Mouse (Mus musculus): ENCODE measurements around the gene Rab6b. TPM values are rescaled to one million over a fixed set of nuclear protein-coding genes. Genes with fewer than 3 reads are reported as not detected.

Gene Rab6b
- total and polyA plus RNA-seq, 2 experiments: 0.02 to 0.37 TPM

DNA sequence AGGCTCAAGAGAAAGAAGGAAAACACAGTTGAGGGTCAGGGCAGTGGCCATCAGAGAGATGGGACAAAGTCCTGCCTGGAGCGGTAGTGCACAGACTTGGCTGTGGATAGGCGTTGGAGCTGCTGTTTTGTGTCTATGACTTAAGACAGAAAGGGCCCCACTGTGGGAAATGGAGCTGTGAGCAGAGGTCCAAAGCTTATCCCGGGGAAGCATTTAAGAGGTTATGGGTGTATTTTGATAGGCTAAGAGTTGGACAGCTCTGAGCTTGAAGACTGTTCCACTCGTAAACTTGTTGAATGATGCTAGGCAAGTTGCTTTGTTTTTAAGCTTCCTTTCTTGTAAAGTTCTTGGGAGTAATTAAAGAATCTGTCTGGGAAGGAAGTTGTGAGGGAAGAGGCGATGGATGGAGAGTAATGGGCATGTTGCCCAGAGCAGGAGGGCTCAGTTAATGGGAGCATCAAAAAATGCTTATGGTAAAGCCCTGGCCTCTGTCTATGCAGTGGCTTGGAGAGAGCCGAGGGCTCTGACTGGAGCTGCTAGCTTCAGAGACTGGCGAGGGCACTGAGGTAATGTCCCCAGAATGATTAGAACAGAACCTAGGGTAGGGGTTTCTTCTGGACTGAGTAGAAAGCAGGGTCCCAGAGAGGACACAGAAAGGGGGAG, 39.9 kb upstream of the Rab6b start:
- WGBS: 77% methylated on average over 7 of the region's 7 CpGs
- Histone ChIP-seq H3K27ac (replicated peaks; ENCODE audit: insufficient read depth, low read depth, low read length) (no peak overlapping the region), H3K79me2 (ENCODE audit: control insufficient read depth, insufficient read depth, low read length) (no peaks in the 10 kb centered on the region), H3K4me3 (ENCODE audit: insufficient read depth, low read depth, low read length) (no peak overlapping the region), H3K36me3 (ENCODE audit: control insufficient read depth, insufficient read depth, low read length) (peaks cover 8% of the 10 kb centered on the region; the same call in 1 of the 2 replicates), H3K4me1 (ENCODE audit: control insufficient read depth, insufficient read depth, low read length) (no peaks in the 10 kb centered on the region), H3K27me3 (ENCODE audit: control insufficient read depth, insufficient read depth, low read length) (no peaks in the 10 kb centered on the region), H3K9ac (ENCODE audit: low read depth, low read length) (no peak overlapping the region)
- DNase-seq (ENCODE audit: extremely low read depth, low read depth, low spot score): no peak
- TF ChIP-seq POLR2A (IDR thresholded peaks at IDR 0.05; ENCODE audit: extremely low read depth, insufficient read depth, low read length): no peak
- TF ChIP-seq CTCF (IDR thresholded peaks at IDR 0.05; ENCODE audit: low read depth, low read length): no peak

DNA sequence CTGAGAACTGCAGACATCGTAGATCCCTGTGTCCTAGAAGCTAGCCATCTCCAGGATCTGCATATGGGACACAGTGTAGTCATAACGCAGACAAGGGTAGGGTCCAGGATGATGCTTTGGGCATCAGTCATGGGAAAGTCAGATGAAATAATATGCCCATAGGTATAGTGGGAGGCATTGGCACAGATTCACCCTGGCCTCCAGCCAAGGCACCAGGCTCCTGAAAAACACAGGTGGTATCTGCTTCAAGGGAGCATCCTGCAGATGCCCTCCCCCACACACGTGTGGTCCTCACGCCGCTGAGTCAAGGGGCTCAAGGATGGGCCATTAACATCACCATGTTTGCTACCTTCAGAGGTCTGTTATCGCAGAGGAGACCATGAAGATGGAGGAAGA, 39.4 kb upstream of the Rab6b start:
- peaks cover 8% of the 10 kb centered on the region; the same call in 1 of the 2 replicates for H3K36me3 ChIP-seq (ENCODE audit: control insufficient read depth, insufficient read depth, low read length)
- H3K27me3 ChIP-seq (ENCODE audit: control insufficient read depth, insufficient read depth, low read length): no peaks in the 10 kb centered on the region
- no peak overlapping the region for H3K4me3 ChIP-seq (ENCODE audit: insufficient read depth, low read depth, low read length)
- no peaks in the 10 kb centered on the region for H3K79me2 ChIP-seq (ENCODE audit: control insufficient read depth, insufficient read depth, low read length)
- H3K4me1 ChIP-seq (ENCODE audit: control insufficient read depth, insufficient read depth, low read length): no peaks in the 10 kb centered on the region
- DNase-seq (ENCODE audit: extremely low read depth, low read depth, low spot score): no peak
- TF ChIP-seq CTCF (IDR thresholded peaks at IDR 0.05; ENCODE audit: low read depth, low read length) (no peak), POLR2A (IDR thresholded peaks at IDR 0.05; ENCODE audit: extremely low read depth, insufficient read depth, low read length) (no peak)
- no peak overlapping the region for H3K9ac ChIP-seq (ENCODE audit: low read depth, low read length)
- H3K27ac ChIP-seq (replicated peaks; ENCODE audit: insufficient read depth, low read depth, low read length): no peak overlapping the region
- 90% methylated on average over 6 of the region's 6 CpGs for WGBS

DNA sequence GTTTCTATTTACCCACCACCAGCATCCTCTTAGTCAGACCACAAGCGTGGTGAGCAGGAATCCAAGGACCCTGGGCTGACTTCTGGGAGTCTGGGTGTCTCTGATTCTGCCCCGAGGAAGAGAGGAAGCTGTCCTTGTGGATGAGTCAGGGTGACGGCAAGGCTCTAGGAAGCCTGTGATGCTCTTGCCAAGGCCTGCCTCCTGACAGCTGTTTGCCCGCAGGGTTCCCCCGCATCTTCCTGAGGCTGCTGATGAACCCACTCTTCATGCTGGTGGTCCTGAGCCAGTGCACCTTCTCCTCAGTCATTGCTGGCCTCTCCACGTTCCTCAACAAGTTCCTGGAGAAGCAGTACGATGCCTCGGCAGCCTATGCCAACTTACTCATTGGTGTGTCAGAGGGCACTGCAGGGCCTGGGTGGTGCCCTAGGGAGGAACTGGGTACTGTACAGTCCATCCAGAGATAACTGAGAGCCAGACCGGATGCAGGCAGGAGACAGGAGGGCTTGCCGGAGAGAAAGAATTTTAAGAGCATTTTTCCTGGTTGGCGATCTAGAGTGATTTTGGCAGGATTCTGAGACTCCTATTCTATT, 38.6 kb upstream of the Rab6b start:
- H3K79me2 ChIP-seq (ENCODE audit: control insufficient read depth, insufficient read depth, low read length): no peaks in the 10 kb centered on the region
- no peak overlapping the region for H3K4me3 ChIP-seq (ENCODE audit: insufficient read depth, low read depth, low read length)
- TF ChIP-seq POLR2A (IDR thresholded peaks at IDR 0.05; ENCODE audit: extremely low read depth, insufficient read depth, low read length) (no peak), CTCF (IDR thresholded peaks at IDR 0.05; ENCODE audit: low read depth, low read length) (no peak)
- H3K4me1 ChIP-seq (ENCODE audit: control insufficient read depth, insufficient read depth, low read length): no peaks in the 10 kb centered on the region; the same call in 1 of the 2 replicates
- peaks cover 10% of the 10 kb centered on the region; the same call in 1 of the 2 replicates for H3K36me3 ChIP-seq (ENCODE audit: control insufficient read depth, insufficient read depth, low read length)
- no peak overlapping the region for H3K9ac ChIP-seq (ENCODE audit: low read depth, low read length)
- no peak overlapping the region for H3K27ac ChIP-seq (replicated peaks; ENCODE audit: insufficient read depth, low read depth, low read length)
- no peak for DNase-seq (ENCODE audit: extremely low read depth, low read depth, low spot score)
- 76% methylated on average over 11 of the region's 11 CpGs for WGBS
- no peaks in the 10 kb centered on the region for H3K27me3 ChIP-seq (ENCODE audit: control insufficient read depth, insufficient read depth, low read length)

DNA sequence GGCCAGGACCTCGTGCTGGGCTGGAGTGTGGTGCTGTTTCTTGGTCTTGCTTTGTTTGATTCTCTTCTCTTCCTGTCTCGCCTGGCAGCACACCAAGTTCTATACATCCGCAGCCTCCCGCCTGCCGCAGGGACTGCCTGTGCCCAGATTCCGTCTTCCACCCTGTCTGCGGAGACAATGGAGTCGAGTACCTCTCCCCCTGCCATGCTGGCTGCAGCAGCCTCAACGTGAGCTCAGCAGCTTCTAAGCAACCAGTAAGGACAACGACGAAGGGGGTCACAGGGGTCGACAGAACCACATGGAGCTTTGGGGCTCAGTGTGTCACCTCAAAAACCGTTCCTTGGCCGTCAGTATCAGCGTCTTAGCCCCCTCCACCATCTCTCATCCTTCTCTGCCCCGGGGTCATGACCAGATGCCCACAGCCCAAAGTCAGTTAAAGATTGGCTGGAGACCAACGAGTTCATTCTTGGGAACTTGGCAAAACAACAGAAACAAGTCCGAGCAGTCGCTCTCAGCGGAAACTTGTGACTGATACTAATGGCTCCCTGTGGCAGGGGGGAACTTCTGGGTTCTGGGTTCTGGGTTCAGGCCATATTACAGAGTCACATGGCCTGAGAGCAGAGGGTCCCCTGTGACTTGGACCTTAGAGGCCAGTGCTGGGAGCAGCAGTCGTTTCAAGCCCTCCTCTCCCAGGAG, 34.6 kb upstream of the Rab6b start:
- WGBS: 76% methylated on average over 21 of the region's 21 CpGs
- H3K27ac ChIP-seq (replicated peaks; ENCODE audit: insufficient read depth, low read depth, low read length): 0 out of 2 replicates have a peak overlapping the region, but pooled peaks have one; percentile 4
- H3K9ac ChIP-seq (ENCODE audit: low read depth, low read length): no peak overlapping the region
- DNase-seq (ENCODE audit: extremely low read depth, low read depth, low spot score): no peak
- no peak overlapping the region for H3K4me3 ChIP-seq (ENCODE audit: insufficient read depth, low read depth, low read length)
- H3K4me1 ChIP-seq (ENCODE audit: control insufficient read depth, insufficient read depth, low read length): no peaks in the 10 kb centered on the region; the same call in 1 of the 2 replicates
- no peak for TF ChIP-seq CTCF (IDR thresholded peaks at IDR 0.05; ENCODE audit: low read depth, low read length)
- no peak for TF ChIP-seq POLR2A (IDR thresholded peaks at IDR 0.05; ENCODE audit: extremely low read depth, insufficient read depth, low read length)
- H3K79me2 ChIP-seq (ENCODE audit: control insufficient read depth, insufficient read depth, low read length): no peaks in the 10 kb centered on the region
- H3K36me3 ChIP-seq (ENCODE audit: control insufficient read depth, insufficient read depth, low read length): peaks cover 22% of the 10 kb centered on the region
- no peaks in the 10 kb centered on the region for H3K27me3 ChIP-seq (ENCODE audit: control insufficient read depth, insufficient read depth, low read length)

DNA sequence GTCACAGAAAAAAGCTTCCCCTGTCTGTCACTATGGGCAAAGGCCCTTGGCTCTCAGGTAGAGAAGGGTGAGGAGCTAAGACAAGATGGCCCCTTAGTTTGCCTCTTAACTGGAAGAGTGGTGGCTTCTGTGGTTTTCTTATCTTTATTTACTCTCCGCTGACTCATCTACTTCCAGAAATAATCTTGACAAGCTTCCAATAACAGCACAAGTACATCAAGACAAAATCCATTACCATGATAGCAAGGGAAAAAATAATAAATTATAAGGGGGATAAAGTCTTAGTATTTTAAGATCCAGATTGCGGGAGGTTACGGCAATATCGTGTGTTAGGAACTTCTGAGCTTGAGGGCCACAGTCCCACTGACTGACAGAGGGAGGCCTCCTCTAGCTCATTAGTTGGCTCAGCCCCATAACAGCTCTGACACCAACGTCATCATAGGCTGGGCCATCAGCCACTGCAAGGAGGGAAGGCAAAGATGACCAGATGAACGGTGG, 33.3 kb upstream of the Rab6b start:
- peaks cover 28% of the 10 kb centered on the region for H3K36me3 ChIP-seq (ENCODE audit: control insufficient read depth, insufficient read depth, low read length)
- no peak overlapping the region for H3K9ac ChIP-seq (ENCODE audit: low read depth, low read length)
- H3K4me3 ChIP-seq (ENCODE audit: insufficient read depth, low read depth, low read length): no peak overlapping the region
- DNase-seq (ENCODE audit: extremely low read depth, low read depth, low spot score): no peak
- H3K79me2 ChIP-seq (ENCODE audit: control insufficient read depth, insufficient read depth, low read length): no peaks in the 10 kb centered on the region
- H3K27ac ChIP-seq (replicated peaks; ENCODE audit: insufficient read depth, low read depth, low read length): no peak overlapping the region
- H3K27me3 ChIP-seq (ENCODE audit: control insufficient read depth, insufficient read depth, low read length): no peaks in the 10 kb centered on the region
- 78% methylated on average over 6 of the region's 6 CpGs for WGBS
- no peaks in the 10 kb centered on the region; the same call in 1 of the 2 replicates for H3K4me1 ChIP-seq (ENCODE audit: control insufficient read depth, insufficient read depth, low read length)
- TF ChIP-seq POLR2A (IDR thresholded peaks at IDR 0.05; ENCODE audit: extremely low read depth, insufficient read depth, low read length) (no peak), CTCF (IDR thresholded peaks at IDR 0.05; ENCODE audit: low read depth, low read length) (no peak)
